Mouse (Mus musculus): ENCODE results near the gene Pes1.

- TF ChIP-seq POLR2A (IDR thresholded peaks at IDR 0.05; ENCODE audit: control insufficient read depth, extremely low read depth, insufficient read depth, low read length, poor library complexity) (no peak), CTCF (IDR thresholded peaks at IDR 0.05; ENCODE audit: borderline replicate concordance, control insufficient read depth, extremely low read depth, insufficient read depth, low read length, poor library complexity) (no peak)
Measured at GRCm38 (mm10) chr11:3960901-3961300, 2.9 kb upstream of the Pes1 start.
